Mouse (Mus musculus): ENCODE results near the gene Xpa. TPM values are rescaled to one million over a fixed set of nuclear protein-coding genes. Genes with fewer than 3 reads are reported as not detected.

Xpa gene
- total RNA-seq, 2 experiments from 2014 or later: 6.4 to 6.7 TPM

Other genes starting within 250 kb of the Xpa start
- 1 to 10 TPM; 7.4 to 8.1 TPM for gene Tdrd7, start 231.0 kb downstream of the Xpa start, total RNA-seq (2021)
- 100 to 1,000 TPM; 199 to 210 TPM for gene Tmod1, start 157.4 kb downstream of the Xpa start, total RNA-seq (2021)
- gene Ncbp1, start 57.7 kb downstream of the Xpa start, total RNA-seq (2021): 10 to 100 TPM; 10.4 to 12.2 TPM
- 10 to 100 TPM in 1 of 2 experiments, 1 to 10 TPM in 1; 8.7 to 10.8 TPM for gene Tstd2, start 57.6 kb downstream of the Xpa start, total RNA-seq (2021)
- not detected for gene Foxe1, start 147.3 kb upstream of the Xpa start, total RNA-seq (2021)
- 1 to 10 TPM; 2.1 to 2.5 TPM for gene Trmo, start 193.1 kb upstream of the Xpa start, total RNA-seq (2021)
- not detected for gene Hemgn, start 217.2 kb upstream of the Xpa start, total RNA-seq (2021)